Mouse (Mus musculus) gastrocnemius, postnatal 36 days (tissue): ENCODE results near the gene Spef2. TPM values are rescaled to one million over a fixed set of nuclear protein-coding genes. Genes with fewer than 3 reads are reported as not detected.
"Not testable (repeated sequence)": the region's sequence is repeated elsewhere in the genome, so short reads cannot be mapped to it uniquely, and the experiment has no call there.

Experiments
- DNase-seq, 2 experiments: peaks; one replicate each; pipeline ENCODE4 v3.0.0; 2022
- intact Hi-C: fragments of 180-260 bp; cut with DNase I; formaldehyde crosslinking; loops from one replicate; pipeline ENCODE4 v1.15.1; 2025
- total RNA-seq, 2 experiments: library from RNA; stranded (reverse); gene quantifications; 2 replicates each; pipeline ENCODE4 v1.2.3; 2021

The Spef2 gene
- total RNA-seq, 2 experiments from 2014 or later: not detected

GRCm38 (mm10) chr15:9564156-9564555 lies 184.5 kb downstream of the Spef2 start:
- no peak for DNase-seq
- intact Hi-C loops: no loop called here

GRCm38 (mm10) chr15:9557264-9557663 lies 191.4 kb downstream of the Spef2 start:
- intact Hi-C loops, DNase-seq: not testable (repeated sequence)

DNA sequence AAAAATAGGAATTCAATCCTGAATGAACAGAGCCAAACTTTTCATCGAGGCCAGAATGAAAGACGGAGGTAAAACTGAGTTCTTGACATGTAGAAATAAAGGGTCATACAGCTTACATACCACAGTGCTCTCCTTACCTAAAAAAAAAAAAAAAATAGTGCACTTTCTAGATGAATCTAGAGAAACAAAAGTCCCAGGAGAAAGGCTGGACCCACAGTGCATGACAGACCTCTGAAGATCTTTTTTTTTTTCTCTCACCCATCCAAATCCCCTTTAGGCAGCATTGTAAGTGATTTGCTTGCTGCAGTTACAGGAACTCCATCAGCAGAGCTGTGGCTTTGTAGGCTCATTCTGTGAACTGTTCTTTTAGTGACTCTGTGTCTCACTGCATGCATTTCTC lies 199.7 kb downstream of the Spef2 start:
- intact Hi-C loops: no loop called here
- no peak for DNase-seq

DNA sequence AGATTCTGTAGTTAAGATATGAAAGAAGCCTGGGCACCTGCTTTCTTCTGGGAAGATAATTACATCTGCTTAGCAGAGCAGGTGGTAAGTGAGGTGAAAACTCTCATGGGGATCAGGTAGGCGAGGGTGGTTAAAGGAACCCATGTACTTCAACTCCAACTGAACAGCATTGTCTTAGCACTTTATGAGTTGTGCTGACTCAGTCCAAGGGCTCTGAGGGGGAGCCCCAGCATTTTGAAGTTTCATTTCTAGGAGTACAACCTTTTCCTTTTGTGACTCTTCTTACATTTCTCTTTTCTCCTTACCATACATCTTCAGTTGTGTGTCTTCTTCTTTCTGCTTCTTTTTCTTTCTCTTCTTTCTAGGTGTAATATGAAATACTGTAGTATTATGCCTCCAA lies 213.5 kb downstream of the Spef2 start:
- DNase-seq: no peak
- intact Hi-C loops: no loop called here

DNA sequence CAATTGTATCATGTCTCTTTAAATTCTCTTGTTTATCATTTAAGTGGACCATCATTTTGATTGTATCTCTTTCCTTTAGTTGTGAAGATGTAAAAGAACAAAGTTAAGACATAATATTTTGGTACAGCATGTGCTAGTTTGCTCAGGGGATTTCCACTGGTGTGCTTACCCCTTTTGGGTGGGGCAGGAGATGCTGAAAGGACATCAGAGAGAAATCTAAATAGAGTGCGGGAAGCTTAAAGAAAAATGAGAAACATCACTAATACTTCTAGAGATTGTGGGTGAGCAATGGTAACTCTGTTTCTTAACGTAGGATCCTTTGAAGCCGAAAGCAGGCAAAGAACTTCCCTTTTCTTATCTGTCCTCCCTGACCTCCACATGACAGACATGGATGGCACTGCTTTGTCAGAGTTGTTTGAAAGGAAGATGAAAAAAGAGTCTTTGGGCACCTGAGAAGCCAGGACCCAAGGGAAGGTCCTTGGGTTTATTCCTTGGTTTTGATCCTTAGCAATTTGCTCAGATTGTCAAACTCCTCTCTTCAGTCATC lies 215.2 kb downstream of the Spef2 start:
- no peak for DNase-seq
- intact Hi-C loops: no loop called here

DNA sequence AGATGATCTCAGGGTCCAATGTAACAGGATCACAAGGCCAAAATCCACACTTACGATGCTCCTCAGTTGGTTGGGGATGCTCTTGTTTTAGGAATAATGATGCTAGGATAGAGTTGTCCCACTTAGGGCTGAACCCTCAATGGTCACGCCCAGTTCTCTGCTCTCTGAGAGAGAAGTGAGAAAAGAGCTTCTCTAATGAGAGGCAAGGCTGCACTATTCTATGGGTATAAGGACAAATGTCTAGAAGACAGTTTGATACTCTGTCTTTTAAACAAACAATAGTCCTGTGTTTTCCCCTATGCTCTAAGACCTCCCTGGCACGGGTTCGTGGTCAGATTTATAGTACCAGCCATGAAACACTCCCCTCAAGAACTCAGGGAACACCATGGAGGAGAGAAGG lies 218.6 kb downstream of the Spef2 start, which contains the start of gene Il7r:
Il7r (minus strand) TSS at position 101 of the 400 bp plus-strand sequence.
- intact Hi-C loops: no loop called here
- DNase-seq: no peak

DNA sequence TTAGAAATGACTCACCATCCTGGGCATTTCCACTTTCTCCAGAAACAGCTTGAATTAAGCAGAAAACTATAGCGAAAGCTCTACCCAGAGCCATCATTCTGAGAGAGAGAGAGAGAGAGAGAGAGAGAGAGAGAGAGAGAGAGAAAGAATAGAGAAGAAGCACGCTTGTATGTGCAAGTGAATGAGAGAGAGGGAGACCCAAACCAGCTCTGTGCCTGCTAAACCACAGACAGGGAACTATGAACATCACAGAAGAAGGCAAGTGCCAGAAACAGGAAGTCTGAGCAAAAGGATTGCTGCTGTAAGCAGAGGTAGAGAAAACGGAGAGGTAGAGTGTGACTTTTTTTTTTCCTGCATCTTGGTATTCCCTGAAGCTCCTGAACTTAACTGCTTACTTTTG lies 219.0 kb downstream of the Spef2 start:
- intact Hi-C loops: no loop called here
- DNase-seq: no peak

Other genes with a start within 250 kb of the Spef2 start
- under 1 TPM in 1 of 2 experiments, not detected in 1; 0.13 TPM for gene Il7r, start 218.7 kb downstream of the Spef2 start, total RNA-seq